Mouse (Mus musculus): ENCODE data around the gene Dusp14. TPM values are rescaled to one million over a fixed set of nuclear protein-coding genes. Genes with fewer than 3 reads are reported as not detected.
A peak's percentile ranks its signal among the peaks of the same experiment; 100 is the strongest.

Gene Dusp14
- polyA plus RNA-seq, 1 experiment from 2014 or later: 1.8 TPM

DNA sequence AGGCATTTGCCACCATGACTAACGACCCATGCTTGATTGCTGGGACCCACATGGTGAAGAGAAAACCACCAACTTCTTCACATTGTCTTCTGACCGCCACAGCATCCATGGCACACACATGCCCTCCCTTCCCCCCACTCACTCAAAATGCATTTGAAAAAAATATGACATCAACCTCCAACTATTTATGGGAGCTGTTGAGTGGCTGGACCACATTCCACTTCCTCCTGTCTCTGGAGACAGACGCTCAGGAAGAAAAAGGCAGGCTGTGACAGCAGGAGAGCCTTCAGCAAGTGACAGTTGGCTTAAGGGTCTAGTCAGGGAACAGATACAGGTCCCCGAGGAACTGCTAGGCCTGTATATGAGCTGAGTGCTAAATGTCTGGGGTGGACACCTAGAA is 10.8 kb upstream of the Dusp14 start:
- Histone ChIP-seq H3K27ac (ENCODE audit: low read depth) (no peak overlapping the region), H3K9ac (replicated peaks) (no peak overlapping the region), H3K4me1 (ENCODE audit: insufficient read depth) (no peaks in the 10 kb centered on the region; the same call in 1 of the 2 replicates), H3K36me3 (replicated peaks; ENCODE audit: insufficient read depth, low read length) (peaks cover 14% of the 10 kb centered on the region), H3K4me2 (ENCODE audit: low read depth, low read length) (no peak overlapping the region), H3K27me3 (ENCODE audit: insufficient read depth, low read length) (no peaks in the 10 kb centered on the region), H3K4me3 (ENCODE audit: low read depth, low read length) (no peak overlapping the region), H3K9me3 (ENCODE audit: low read length) (no peaks in the 10 kb centered on the region)
- 78% methylated on average over 4 of the region's 4 CpGs for WGBS (ENCODE audit: insufficient replicate concordance)
- TF ChIP-seq CTCF (IDR thresholded peaks at IDR 0.05; ENCODE audit: low read depth) (no peak), EP300 (IDR thresholded peaks at IDR 0.05; ENCODE audit: low read depth) (no peak)
- ATAC-seq (no peak), DNase-seq (no peak)

DNA sequence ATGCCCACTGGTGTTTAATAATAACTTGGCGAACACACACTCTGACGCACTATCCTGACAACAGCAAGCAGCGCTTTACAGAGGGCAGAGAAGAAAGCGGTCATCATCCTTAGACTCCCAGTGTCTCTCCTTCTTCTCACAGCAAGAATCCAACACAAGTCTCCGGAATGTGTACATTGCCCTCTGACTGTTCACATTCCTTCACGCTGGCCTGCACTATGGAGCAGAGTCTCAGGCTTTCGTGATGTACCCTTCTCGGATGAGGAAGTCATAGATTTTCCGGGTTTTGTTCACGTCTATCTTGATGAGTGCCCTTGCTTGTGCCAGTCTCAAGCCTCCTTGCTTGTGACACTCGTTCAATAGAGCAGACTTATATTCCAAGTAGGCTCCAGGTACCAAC is 10.3 kb upstream of the Dusp14 start:
- Histone ChIP-seq H3K4me1 (ENCODE audit: insufficient read depth) (no peaks in the 10 kb centered on the region; the same call in 1 of the 2 replicates), H3K4me2 (ENCODE audit: low read depth, low read length) (no peak overlapping the region), H3K27ac (ENCODE audit: low read depth) (no peak overlapping the region), H3K27me3 (ENCODE audit: insufficient read depth, low read length) (no peaks in the 10 kb centered on the region), H3K9me3 (ENCODE audit: low read length) (no peaks in the 10 kb centered on the region), H3K9ac (replicated peaks) (no peak overlapping the region), H3K36me3 (replicated peaks; ENCODE audit: insufficient read depth, low read length) (peaks cover 14% of the 10 kb centered on the region), H3K4me3 (ENCODE audit: low read depth, low read length) (no peak overlapping the region)
- no peak for ATAC-seq
- TF ChIP-seq CTCF (IDR thresholded peaks at IDR 0.05; ENCODE audit: low read depth) (no peak), EP300 (IDR thresholded peaks at IDR 0.05; ENCODE audit: low read depth) (no peak)
- no peak for DNase-seq
- WGBS (ENCODE audit: insufficient replicate concordance): 88% methylated on average over 11 of the region's 11 CpGs

DNA sequence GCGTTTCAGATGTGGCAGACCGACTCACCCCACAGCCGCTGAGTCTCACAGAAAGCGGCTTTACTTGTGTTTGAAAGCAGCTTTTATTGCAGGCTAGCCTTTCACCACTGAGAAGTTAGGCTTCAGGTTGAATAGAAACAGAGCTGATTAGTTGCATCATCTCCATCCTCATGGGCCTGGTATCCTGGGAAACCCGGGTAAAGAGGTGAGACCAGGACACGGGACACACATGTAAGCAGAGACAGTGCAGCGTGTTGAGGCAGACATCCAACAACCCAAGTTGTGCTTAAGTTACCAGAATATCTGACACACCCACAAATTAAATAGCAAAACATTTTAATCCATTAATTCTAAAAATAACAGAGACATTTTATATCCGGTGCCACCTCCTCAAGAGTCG is 9.5 kb upstream of the Dusp14 start:
- peaks cover 14% of the 10 kb centered on the region for H3K36me3 ChIP-seq (replicated peaks; ENCODE audit: insufficient read depth, low read length)
- no peak overlapping the region for H3K4me2 ChIP-seq (ENCODE audit: low read depth, low read length)
- H3K27ac ChIP-seq (ENCODE audit: low read depth): no peak overlapping the region
- WGBS (ENCODE audit: insufficient replicate concordance): 84% methylated on average over 9 of the region's 9 CpGs
- ATAC-seq (no peak), DNase-seq (no peak)
- H3K4me1 ChIP-seq (ENCODE audit: insufficient read depth): peaks cover 1% of the 10 kb centered on the region
- TF ChIP-seq EP300 (IDR thresholded peaks at IDR 0.05; ENCODE audit: low read depth): no peak
- TF ChIP-seq CTCF (IDR thresholded peaks at IDR 0.05; ENCODE audit: low read depth): no peak
- no peak overlapping the region for H3K4me3 ChIP-seq (ENCODE audit: low read depth, low read length)
- H3K9ac ChIP-seq (replicated peaks): no peak overlapping the region
- H3K9me3 ChIP-seq (ENCODE audit: low read length): no peaks in the 10 kb centered on the region
- no peaks in the 10 kb centered on the region for H3K27me3 ChIP-seq (ENCODE audit: insufficient read depth, low read length)

DNA sequence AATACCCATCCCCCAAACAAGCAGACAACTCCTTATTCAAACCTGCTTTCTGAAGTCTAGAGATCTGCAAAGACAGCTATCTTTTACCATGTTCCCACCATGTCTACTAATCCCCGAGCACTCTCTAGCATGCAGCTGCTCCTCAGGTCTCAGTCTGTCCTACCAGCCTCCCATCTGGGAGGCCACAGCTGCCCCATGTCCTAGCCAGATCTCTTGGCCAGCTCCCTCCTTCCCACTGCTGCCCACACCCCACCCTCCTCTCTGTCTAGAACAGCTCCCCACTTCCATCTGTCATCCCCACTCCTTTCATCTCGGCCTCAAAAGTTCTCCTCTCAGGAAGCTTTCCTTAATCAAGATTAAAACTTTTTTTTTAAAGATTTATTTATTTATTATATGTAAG is 7.9 kb upstream of the Dusp14 start:
- WGBS (ENCODE audit: insufficient replicate concordance): 86% methylated on average over 2 of the region's 2 CpGs
- H3K4me2 ChIP-seq (ENCODE audit: low read depth, low read length): no peak overlapping the region

DNA sequence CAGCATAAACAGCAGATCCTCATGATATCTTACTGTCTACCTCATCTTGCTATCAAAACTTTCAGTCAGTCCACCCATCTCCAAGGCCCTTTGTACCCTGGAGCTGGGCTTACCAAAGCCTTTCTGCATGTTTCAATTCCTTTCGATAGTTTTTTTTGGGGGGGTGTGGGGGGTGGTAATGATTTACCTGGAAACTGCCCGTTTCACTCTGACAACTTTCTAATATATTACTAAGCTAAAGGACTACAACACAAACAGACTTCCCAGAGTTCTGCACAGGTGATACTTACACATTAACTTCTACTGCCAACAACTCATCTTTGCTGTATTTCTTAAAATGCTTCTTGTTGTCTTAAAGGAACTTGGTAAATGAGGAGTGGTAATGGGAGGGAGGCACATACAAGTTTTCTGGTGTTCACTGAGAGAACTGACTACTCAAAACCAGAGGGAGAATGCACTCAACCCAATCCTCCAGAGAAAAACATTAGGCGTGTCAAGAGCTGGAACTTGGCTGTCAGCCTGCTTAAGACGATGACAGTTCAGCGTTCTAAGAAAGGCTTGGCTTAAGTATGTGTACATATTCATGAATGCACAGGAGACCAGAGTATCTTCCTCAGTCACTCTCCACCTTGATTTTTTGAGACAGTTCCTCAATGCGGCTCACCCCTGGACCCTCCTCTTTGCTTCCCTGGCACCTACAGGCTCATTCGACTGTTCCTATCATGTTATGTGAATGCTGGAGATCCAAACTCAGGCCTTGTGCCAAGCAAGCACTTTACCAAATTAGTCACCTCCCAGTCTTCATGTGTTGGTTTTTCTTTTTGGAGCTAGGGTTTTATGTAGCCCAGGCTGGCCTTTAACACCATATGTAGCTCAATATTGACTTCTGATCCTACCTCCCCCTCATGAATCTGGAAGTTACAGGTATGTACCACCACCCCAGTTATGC is 5.0 kb upstream of the Dusp14 start:
- ATAC-seq: peak; percentile 45

More for the DNA sequence above, 7.9 kb upstream of the Dusp14 start:
- Histone ChIP-seq H3K27ac (ENCODE audit: low read depth) (no peak overlapping the region), H3K9ac (replicated peaks) (no peak overlapping the region), H3K4me1 (ENCODE audit: insufficient read depth) (peaks cover 3% of the 10 kb centered on the region), H3K4me3 (ENCODE audit: low read depth, low read length) (no peak overlapping the region), H3K36me3 (replicated peaks; ENCODE audit: insufficient read depth, low read length) (peaks cover 11% of the 10 kb centered on the region), H3K9me3 (ENCODE audit: low read length) (no peaks in the 10 kb centered on the region), H3K27me3 (ENCODE audit: insufficient read depth, low read length) (no peaks in the 10 kb centered on the region)
- DNase-seq (no peak), ATAC-seq (no peak)
- TF ChIP-seq CTCF (IDR thresholded peaks at IDR 0.05; ENCODE audit: low read depth): no peak
- no peak for TF ChIP-seq EP300 (IDR thresholded peaks at IDR 0.05; ENCODE audit: low read depth)

DNA sequence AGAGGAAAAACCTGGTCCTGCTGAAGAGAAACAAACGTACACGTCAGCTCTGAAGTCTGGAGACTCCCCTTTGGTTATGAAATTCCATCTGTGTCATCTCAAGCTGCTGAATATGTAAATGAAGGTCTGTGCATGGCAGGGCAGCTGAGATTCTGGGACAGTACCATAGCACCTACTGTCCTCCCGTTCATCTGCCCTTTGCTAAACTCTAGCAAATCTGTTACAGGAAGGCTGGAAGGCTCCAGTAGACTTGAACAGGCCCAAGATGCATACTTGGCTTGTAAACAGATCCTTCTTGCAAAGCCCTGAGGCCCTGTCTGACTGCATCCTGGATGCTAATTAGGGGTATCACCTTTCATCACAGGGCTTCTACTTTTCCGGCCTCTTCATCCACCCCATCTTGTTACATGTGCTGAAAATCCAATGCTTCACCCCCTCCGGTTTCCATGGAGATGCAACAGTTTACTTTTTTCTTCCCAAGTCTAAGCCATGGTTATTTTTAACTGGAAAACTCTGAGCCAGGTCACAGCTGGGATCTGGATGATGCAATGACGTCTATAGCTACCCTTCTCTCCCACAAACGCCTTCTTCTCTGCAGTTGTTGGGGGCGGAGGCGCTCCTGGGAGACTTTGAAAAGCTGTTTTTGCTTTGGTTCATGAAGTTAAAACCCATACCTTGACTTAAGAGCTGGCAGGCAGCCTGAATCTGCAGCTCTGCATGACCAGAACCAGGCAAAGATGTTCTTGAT is 4.0 kb upstream of the Dusp14 start:
- no peak for TF ChIP-seq CTCF (IDR thresholded peaks at IDR 0.05; ENCODE audit: low read depth)
- TF ChIP-seq EP300 (IDR thresholded peaks at IDR 0.05; ENCODE audit: low read depth): no peak
- Histone ChIP-seq H3K4me1 (ENCODE audit: insufficient read depth) (peaks cover 14% of the 10 kb centered on the region), H3K9ac (replicated peaks) (no peak overlapping the region), H3K4me3 (ENCODE audit: low read depth, low read length) (no peak overlapping the region), H3K27me3 (ENCODE audit: insufficient read depth, low read length) (peaks cover 11% of the 10 kb centered on the region), H3K4me2 (ENCODE audit: low read depth, low read length) (no peak overlapping the region), H3K9me3 (ENCODE audit: low read length) (no peaks in the 10 kb centered on the region), H3K36me3 (replicated peaks; ENCODE audit: insufficient read depth, low read length) (no peaks in the 10 kb centered on the region; the same call in 1 of the 2 replicates), H3K27ac (ENCODE audit: low read depth) (no peak overlapping the region)
- ATAC-seq (no peak), DNase-seq (no peak)
- 44% methylated on average over 9 of the region's 9 CpGs for WGBS (ENCODE audit: insufficient replicate concordance)

More for the DNA sequence above, 5.0 kb upstream of the Dusp14 start:
- H3K27me3 ChIP-seq (ENCODE audit: insufficient read depth, low read length): peaks cover 1% of the 10 kb centered on the region; the same call in 1 of the 2 replicates
- peaks cover 5% of the 10 kb centered on the region for H3K4me1 ChIP-seq (ENCODE audit: insufficient read depth)
- DNase-seq: no peak
- WGBS (ENCODE audit: insufficient replicate concordance): 63% methylated on average over 7 of the region's 7 CpGs
- no peak overlapping the region for H3K27ac ChIP-seq (ENCODE audit: low read depth)
- H3K4me2 ChIP-seq (ENCODE audit: low read depth, low read length): no peak overlapping the region
- no peak overlapping the region for H3K4me3 ChIP-seq (ENCODE audit: low read depth, low read length)
- TF ChIP-seq CTCF (IDR thresholded peaks at IDR 0.05; ENCODE audit: low read depth) (no peak), EP300 (IDR thresholded peaks at IDR 0.05; ENCODE audit: low read depth) (no peak)
- peaks cover 3% of the 10 kb centered on the region; the same call in 1 of the 2 replicates for H3K36me3 ChIP-seq (replicated peaks; ENCODE audit: insufficient read depth, low read length)
- no peak overlapping the region for H3K9ac ChIP-seq (replicated peaks)
- H3K9me3 ChIP-seq (ENCODE audit: low read length): no peaks in the 10 kb centered on the region
